Mouse (Mus musculus) left cerebral cortex, postnatal 4 days (tissue): ENCODE results near the gene Ptprm. TPM values are rescaled to one million over a fixed set of nuclear protein-coding genes. Genes with fewer than 3 reads are reported as not detected.

Experiments used
- DNase-seq: peaks from one replicate; pipeline ENCODE4 v3.0.0-alpha.2; 2022
- intact Hi-C: fragments of 180-260 bp; cut with DNase I; formaldehyde crosslinking; loops from one replicate; pipeline ENCODE4 v1.15.1; 2025
- total RNA-seq, 2 experiments: library from RNA; stranded (reverse); gene quantifications; 2 replicates each; pipeline ENCODE4 v1.2.3; 2021

The Ptprm gene
- total RNA-seq, 2 experiments from 2014 or later, result 39.6 to 43.9 TPM

GRCm38 (mm10) chr17:66813346-66813745 is 540.9 kb downstream of the Ptprm start:
- intact Hi-C loops, result no loop called here
- DNase-seq, result no peak

- no peak for DNase-seq
- intact Hi-C loops, result no loop called here
Observed at GRCm38 (mm10) chr17:66809786-66810185, 544.5 kb downstream of the Ptprm start.

GRCm38 (mm10) chr17:66808186-66808585 is 546.1 kb downstream of the Ptprm start:
- intact Hi-C loops, result no loop called here
- DNase-seq, result peak; percentile 25

- no peak for DNase-seq
- intact Hi-C loops, result no loop called here
Observed at GRCm38 (mm10) chr17:66801831-66802687, 552.2 kb downstream of the Ptprm start.

- intact Hi-C loops, result no loop called here
- no peak for DNase-seq
Observed at GRCm38 (mm10) chr17:66800231-66800630, 554.0 kb downstream of the Ptprm start.

- intact Hi-C loops, result no loop called here
Observed at GRCm38 (mm10) chr17:66786166-66786565, 568.1 kb downstream of the Ptprm start.

GRCm38 (mm10) chr17:66785586-66785985 is 568.7 kb downstream of the Ptprm start:
- DNase-seq, result no peak
- intact Hi-C loops, result no loop called here

More at GRCm38 (mm10) chr17:66786166-66786565, 568.1 kb downstream of the Ptprm start:
- no peak for DNase-seq

GRCm38 (mm10) chr17:66783601-66784000 is 570.7 kb downstream of the Ptprm start:
- intact Hi-C loops, result no loop called here

GRCm38 (mm10) chr17:66783075-66783492 is 571.2 kb downstream of the Ptprm start:
- no peak for DNase-seq
- intact Hi-C loops, result no loop called here

More at GRCm38 (mm10) chr17:66783601-66784000, 570.7 kb downstream of the Ptprm start:
- DNase-seq, result no peak

- no peak for DNase-seq
- intact Hi-C loops, result no loop called here
Observed at GRCm38 (mm10) chr17:66781910-66782309, 572.3 kb downstream of the Ptprm start.

GRCm38 (mm10) chr17:66779026-66779425 is 575.2 kb downstream of the Ptprm start:
- DNase-seq, result no peak
- intact Hi-C loops, result no loop called here

GRCm38 (mm10) chr17:66769365-66770363 is 584.6 kb downstream of the Ptprm start:
- intact Hi-C loops, result no loop called here
- no peak for DNase-seq

- intact Hi-C loops, result no loop called here
Observed at GRCm38 (mm10) chr17:66768689-66769275, 585.5 kb downstream of the Ptprm start.

GRCm38 (mm10) chr17:66766166-66766565 is 588.1 kb downstream of the Ptprm start:
- intact Hi-C loops, result no loop called here
- no peak for DNase-seq

More at GRCm38 (mm10) chr17:66768689-66769275, 585.5 kb downstream of the Ptprm start:
- no peak for DNase-seq

- no peak for DNase-seq
- intact Hi-C loops, result no loop called here
Observed at GRCm38 (mm10) chr17:66764435-66764834, 589.8 kb downstream of the Ptprm start.

GRCm38 (mm10) chr17:66762716-66763115 is 591.5 kb downstream of the Ptprm start:
- intact Hi-C loops, result no loop called here
- DNase-seq, result no peak

- DNase-seq, result peak; percentile 66
- intact Hi-C loops, result no loop called here
Observed at GRCm38 (mm10) chr17:66761326-66762296, 592.6 kb downstream of the Ptprm start.

- DNase-seq, result no peak
- intact Hi-C loops, result no loop called here
Observed at GRCm38 (mm10) chr17:66757025-66757511, 597.2 kb downstream of the Ptprm start.

GRCm38 (mm10) chr17:66756500-66756899 is 597.8 kb downstream of the Ptprm start:
- intact Hi-C loops, result no loop called here
- no peak for DNase-seq
